Mouse (Mus musculus) erythroblast, adult 5-6 weeks (primary cell): Measurements from ENCODE around the gene Casc3. TPM values are rescaled to one million over a fixed set of nuclear protein-coding genes. Genes with fewer than 3 reads are reported as not detected.

ENCODE experiments used
- ATAC-seq: replicated peaks from 2 replicates; pipeline ENCODE4 v1.8.0; 2016; ENCODE audit warnings: moderate number of reproducible peaks, mild to moderate bottlenecking, moderate TSS enrichment, inconsistent platforms; ENCODE audit not compliant: poor library complexity, low FRiP score, severe bottlenecking
- total RNA-seq, 2 experiments: library from RNA; stranded (forward) in 1 of 2; stranded (reverse) in 1 of 2; fragments of 150-400 nt in 1 of 2; fragments of 200-764, 138-1000 nt in 1 of 2; gene quantifications; 2 replicates each; pipeline versions ENCODE4 v1.2.3 to v1.2.4; 2015 to 2017; ENCODE audit warnings: low replicate concordance in 2 of 2

Casc3 gene
- total RNA-seq (2015; ENCODE audit: low replicate concordance) = 20.0 and 23.6 TPM in 2 replicates
- 15.7 and 26.5 TPM in 2 replicates for total RNA-seq (2017; ENCODE audit: low replicate concordance)

DNA sequence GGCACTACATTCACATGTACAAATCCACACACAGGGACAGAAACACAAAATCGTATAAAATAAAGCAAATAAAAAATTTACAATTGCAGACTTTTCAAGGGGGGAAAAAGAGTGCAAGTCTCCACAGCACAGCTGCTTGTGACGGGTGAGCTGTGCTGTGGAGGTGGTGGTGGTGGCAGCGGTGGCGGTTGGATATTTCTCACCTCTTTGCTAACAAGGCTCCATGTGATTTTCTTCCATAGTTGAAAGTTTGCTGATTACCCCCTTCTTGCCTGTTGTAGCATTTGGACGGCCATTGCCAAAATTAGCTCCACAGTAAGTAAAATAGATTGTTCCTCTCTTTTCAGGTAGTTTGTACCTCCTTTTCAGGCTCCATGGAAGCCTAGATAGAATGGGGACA lies at the start of gene Casc3:
TSS of gene Casc3 (plus strand) at position 301 of the 400 bp plus-strand sequence.
- no peak for ATAC-seq

DNA sequence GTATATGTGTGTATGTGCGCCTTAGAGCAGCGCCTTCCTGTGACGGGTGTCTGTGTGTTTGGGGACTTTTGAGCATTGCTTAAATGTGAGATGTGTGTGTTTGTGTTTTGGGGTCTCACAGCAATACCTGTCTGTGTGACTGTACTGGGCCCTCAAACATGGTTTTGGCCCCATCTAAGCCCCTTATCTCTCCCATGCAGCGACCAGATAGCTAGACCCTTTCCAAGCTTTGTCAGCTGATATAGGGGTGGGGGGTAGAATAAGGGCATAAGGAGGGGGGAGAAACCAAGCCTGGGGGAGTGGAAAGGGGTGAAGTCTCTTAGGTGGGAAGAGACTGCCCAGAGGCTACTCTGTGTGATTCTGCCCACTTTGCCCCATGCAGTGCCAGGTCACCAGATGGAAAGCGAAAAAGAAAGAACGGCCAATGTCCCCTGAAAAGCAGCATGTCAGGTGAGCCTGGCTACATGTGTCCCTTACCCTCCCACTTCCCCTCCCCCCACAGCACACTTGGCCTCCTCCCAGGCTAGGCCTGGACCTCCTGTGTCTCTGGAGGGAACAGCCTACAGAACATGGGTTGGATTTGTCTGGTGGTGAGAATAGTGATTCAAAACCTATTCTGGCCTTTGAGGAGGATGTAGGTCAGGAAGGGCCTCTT lies 48.9 kb upstream of the Casc3 start:
- ATAC-seq = no peak

DNA sequence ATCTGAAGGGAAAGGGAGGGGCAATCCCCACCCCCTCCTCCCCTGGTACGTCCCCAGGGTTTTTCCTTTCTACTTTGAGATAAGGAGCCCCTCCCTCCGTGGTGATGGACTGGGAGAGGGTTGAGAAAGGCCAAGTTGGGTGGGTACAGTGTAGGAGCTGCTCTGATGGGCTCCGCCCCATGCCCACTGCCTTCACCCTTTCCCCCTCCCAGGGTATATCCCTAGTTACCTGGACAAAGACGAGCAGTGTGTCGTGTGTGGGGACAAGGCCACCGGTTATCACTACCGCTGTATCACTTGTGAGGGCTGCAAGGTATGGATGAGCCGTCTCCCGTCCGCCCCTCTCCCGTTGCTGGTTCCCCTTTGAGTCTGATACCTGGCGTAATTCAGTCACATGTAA lies 48.0 kb upstream of the Casc3 start:
- ATAC-seq = no peak

DNA sequence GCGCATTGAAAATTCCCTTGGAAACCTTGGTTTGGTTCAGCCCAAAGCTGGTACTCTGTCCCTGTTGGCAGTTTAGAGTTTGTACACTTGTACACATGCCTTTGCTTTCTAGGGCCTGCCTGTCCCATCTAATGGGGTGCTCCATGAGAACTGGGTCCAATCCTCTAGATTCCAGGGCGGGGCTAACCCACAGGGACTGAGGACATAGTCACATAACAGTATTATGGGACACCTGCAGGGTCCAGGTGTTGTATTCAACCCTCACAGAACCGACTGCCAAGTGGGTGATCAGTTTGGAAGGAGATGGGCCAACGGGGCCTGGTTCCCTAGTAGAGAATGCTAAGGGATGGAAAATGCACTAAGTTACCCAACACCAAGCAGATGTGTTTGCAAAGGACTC lies 42.8 kb upstream of the Casc3 start:
- no peak for ATAC-seq

GRCm38 (mm10) chr11:98762756-98763501 lies 41.8 kb upstream of the Casc3 start:
- 0 out of 2 replicates have a peak, but pooled peaks have one; percentile 31 for ATAC-seq

- no peak for ATAC-seq
Measured at GRCm38 (mm10) chr11:98763502-98763861, 41.2 kb upstream of the Casc3 start.

DNA sequence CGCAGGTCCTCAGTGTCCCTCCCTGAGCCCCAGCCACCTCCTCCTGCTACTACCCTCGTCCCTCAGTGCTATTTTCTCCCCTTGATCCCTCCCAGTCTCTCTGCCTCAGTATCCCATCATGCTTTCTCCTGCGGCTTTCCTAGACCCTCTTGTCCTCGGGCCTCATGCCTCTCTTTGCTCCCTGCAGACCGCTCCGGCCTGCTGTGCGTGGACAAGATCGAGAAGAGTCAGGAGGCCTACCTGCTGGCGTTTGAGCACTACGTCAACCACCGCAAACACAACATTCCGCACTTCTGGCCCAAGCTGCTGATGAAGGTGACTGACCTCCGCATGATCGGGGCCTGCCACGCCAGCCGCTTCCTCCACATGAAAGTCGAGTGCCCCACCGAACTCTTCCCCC lies 40.6 kb upstream of the Casc3 start:
- no peak for ATAC-seq

DNA sequence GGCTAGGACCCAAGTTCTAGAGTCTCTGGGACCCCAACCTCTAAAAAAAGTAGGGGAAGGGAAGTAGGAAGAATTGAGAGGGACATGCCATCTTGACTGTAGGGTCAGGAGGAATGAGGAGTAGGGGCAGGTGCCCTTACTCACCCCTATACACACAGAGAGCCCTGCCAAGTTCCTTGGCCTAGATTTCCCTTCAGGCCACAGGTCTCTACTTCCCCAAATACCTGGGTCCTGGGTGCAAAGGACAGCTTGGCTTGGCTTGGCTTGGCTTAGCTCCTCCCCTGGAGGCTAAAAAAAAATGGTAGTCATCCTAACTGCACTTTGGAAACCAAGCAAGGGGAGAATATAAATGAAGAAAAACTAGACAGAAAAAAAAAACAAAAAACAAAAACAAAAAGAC lies 40.0 kb upstream of the Casc3 start:
- no peak for ATAC-seq

DNA sequence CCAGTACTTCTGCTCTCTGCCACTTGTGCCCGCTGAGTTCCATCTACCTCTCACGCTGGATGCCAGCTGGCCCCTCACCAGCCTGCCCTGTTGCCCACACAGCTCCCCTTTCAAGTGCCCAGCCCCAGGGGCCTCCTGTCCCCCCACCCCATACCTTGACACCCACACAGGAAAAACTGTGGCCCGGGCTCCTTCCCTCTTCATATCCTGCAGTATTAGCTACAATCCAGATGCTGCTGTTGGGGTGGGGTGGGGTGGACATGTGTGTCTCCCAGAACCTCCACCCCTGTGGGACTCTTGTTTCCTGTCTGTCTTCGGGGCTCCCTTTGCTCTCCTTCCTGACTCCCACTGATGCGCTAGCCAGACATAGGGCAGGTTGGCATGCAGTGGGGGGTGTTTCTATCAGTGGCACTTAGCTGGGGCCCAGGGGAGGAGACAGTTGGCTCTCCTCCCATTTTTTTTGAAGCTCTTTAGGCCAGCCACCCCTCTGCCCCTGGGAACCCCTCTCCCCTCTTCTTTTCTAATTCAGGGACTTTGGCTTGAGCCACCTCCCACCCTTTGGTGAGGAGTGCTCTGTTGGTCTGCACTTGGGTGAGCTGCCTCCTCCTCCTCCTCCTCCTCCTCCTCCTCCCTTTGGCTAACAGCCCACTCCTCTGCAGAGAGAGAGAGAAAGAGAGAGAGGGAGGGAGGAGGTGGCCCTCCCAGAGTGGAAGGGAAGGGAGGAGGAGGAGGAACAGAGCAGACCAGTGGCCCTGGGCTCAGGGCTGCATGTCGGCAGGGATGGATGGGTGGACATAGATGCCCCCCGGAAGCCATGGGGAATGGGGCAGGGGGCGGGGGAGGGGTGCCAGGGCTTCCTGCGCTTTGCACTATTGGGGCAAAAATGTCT lies 39.0 kb upstream of the Casc3 start:
- ATAC-seq = no peak

- ATAC-seq = no peak
Measured at GRCm38 (mm10) chr11:98766346-98766745, 38.4 kb upstream of the Casc3 start.

DNA sequence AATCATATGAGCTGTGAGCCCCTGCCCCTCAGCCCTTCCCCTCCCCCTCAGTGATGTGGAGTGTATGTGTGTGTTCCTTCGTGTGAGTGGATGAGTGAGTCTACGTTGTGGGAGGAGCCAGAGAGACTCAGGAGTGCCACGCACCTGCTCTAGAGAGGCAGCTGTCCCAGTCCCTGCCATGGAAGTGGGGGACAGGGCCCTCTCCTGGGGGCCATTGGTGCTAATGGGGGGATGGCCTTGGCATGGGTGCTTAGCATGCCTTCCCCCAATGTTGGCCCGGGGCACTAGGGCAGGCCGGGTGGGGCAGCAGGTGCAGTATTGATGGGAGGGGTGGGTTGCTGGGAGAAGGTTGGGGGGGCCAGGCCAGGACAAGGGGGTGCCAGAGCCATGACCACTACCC lies 37.9 kb upstream of the Casc3 start:
- ATAC-seq = no peak

DNA sequence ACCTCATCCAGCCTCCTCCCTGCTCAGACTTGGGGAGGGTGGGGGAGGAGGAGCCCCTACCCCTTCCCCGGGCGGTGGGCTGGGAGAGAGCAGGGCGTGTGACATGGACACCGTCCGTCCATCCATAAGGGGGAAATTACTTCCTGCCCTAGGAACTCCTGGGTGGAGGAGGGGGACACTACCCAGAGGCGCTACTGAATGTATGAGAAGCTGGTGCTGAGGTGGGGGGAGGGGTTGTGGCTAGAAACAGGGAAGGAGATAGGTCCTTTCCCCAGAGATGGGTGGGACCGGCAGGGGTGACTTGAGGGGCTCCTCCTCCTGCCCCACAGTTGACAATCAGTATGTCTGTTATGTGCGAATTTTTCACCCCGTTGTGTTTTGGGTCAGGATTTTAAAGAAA lies 37.4 kb upstream of the Casc3 start:
- no peak for ATAC-seq

DNA sequence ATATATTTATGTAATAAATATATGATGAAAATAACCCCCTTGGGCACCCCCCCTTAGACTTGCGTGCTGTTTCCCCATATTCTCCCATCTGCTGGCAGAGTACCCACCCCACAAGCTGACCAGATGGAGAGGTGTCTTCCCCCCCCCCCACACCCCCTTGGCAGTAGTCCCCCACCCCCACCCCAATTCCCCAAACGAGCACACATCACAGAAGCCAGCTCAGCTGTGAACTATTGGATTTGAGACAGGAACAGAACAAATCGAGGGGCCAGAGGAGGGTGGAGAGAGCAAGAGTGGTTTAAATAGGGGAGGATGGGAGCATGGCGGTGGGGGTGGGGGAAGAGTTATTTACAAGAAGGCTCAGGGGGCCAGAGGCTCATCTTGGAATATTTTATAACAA lies 37.0 kb upstream of the Casc3 start:
- ATAC-seq = no peak

- ATAC-seq = no peak
Measured at GRCm38 (mm10) chr11:98768127-98769006, 36.3 kb upstream of the Casc3 start.

DNA sequence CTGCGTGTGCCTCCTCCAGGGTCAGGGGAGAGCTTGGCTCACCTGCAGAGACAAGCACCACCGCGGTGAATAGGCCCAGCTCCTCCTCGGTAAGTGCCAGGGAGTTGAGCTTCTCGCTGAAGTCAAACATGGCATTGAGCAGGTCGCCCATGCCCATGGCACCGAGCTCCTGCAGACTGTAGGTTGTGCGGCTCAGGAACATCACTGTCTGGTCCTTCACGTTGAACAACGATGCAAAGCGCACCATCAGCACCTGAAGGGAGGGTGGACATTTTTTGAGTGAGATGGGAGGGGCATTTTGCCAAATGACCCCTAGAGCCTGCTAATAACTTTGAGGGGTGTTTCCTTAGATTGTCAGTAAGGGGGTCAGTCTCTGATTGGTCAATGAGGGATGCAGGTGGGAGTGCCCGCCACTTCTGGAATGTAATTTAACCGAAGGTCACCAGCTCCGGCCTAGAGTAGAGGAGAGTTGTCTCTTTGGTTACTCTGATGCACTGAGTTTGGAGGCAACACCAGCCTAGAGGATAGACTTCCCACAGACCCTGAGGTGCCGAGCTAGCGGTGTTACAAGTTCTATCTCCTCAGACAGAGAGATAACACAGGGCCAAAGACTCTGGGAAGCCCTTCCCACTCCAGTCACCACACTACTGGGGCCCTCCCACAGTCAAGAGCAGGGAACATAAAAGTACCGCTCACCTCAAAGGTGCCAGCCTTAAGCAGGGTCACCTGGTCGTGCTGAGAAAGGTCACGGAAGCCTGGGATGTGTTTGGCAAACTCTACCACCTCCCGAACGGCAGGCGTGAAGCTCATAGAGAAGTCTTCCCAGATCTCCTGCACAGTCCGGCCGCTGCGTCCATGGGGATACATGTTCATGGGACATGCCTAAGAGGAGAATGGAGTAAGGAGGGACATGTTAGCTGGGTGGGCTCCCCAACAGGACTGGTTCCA lies 35.4 kb upstream of the Casc3 start:
- no peak for ATAC-seq

DNA sequence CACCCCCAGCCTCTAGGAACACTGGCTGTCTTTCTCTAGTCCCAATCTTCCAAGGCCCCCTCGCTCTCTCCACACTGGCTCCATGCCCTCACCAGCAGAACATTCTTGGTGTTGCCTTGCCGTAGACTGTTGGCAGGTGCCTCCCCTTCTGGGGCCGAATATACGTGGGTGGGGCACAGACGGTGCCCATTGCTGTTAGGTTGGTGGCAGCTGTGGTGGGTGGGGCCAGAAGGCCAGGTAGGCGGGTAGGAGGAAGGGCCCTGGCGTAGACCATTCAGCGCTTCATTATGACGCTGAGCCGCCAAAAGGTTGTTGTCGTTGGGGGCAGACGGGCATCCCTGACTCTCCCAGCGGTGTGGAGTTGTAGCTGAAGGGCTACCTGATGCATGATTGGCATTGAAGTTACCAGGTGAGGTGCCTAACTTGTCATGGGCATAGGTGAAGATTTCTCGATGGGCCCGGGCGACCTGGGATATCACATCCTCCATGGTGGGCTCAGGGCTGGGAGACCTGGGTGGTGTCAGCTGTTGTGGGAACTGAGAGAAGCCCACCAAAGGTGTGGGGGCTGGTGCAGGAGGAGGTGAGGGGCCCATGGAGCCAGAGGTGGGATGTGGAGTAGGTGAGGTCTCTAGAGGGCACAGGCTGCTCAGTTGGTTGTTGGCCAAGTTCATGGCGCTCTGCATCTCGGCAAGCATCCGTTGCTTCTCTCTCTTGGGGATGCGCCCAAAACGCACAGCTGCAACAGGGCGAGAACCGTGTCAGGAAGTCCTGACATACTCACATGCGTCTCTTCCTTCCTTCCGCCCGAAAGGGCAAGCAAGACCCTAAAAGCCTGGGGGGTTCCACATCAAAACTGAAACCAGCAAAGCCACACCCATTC lies 34.4 kb upstream of the Casc3 start:
- no peak for ATAC-seq

DNA sequence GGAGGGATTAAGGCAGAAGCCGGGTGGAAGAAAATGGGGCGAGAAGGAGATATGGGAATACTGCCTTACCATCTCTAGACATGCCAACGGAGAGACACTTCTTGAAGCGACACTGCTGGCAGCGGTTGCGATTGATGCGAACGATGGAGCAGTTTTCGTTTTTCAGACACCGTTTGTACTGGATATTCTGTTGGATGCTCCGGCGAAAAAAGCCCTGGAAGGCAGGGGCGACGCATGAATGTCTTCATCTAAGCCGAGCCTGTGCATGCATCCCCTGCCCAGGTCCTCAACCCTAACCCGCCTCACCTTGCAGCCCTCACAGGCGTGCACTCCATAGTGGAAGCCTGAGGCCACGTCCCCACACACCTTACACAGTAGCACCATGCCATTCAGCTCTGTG lies 33.6 kb upstream of the Casc3 start:
- no peak for ATAC-seq
